Mouse (Mus musculus) limb, embryonic 15.5 days (tissue): Measurements from ENCODE around the gene Dnah1. TPM values are rescaled to one million over a fixed set of nuclear protein-coding genes. Genes with fewer than 3 reads are reported as not detected.
A peak's percentile ranks its signal among the peaks of the same experiment; 100 is the strongest.

Source experiments
- ATAC-seq: fragments of 200-750 bp; cut with Nextera tagmentation; 2 replicates; pipeline ENCODE4 v1.8.0; 2017; ENCODE audit warnings: low read depth, moderate TSS enrichment; ENCODE audit not compliant: insufficient number of reproducible peaks, low FRiP score, low TSS enrichment
- H3K27ac ChIP-seq: fragments of 300-500 bp; sonication (generic); 2 replicates; pipeline ENCODE4 v1.5.1; 2015; ENCODE audit warnings: moderate library complexity, mild to moderate bottlenecking, inconsistent platforms
- H3K27me3 ChIP-seq: fragments of 300-500 bp; sonication (generic); 2 replicates; pipeline ENCODE4 v1.6.1; 2015; ENCODE audit warnings: inconsistent platforms
- H3K36me3 ChIP-seq: fragments of 300-500 bp; sonication (generic); 2 replicates; pipeline ENCODE4 v1.6.1; 2015; ENCODE audit warnings: inconsistent platforms
- H3K4me1 ChIP-seq: fragments of 300-500 bp; sonication (generic); 2 replicates; pipeline ENCODE4 v1.6.1; 2015; ENCODE audit warnings: inconsistent platforms
- H3K4me2 ChIP-seq: fragments of 300-500 bp; sonication (generic); 2 replicates; pipeline ENCODE4 v1.6.1; 2015; ENCODE audit warnings: mild to moderate bottlenecking, inconsistent platforms
- H3K4me3 ChIP-seq: fragments of 300-500 bp; sonication (generic); 2 replicates; pipeline ENCODE4 v1.5.1; 2015; ENCODE audit warnings: mild to moderate bottlenecking, inconsistent platforms
- H3K9ac ChIP-seq: fragments of 300-500 bp; sonication (generic); 2 replicates; pipeline ENCODE4 v1.6.1; 2015; ENCODE audit warnings: inconsistent platforms
- H3K9me3 ChIP-seq: fragments of 300-500 bp; sonication (generic); 2 replicates; pipeline ENCODE4 v1.6.1; 2016; ENCODE audit warnings: inconsistent platforms
- WGBS: fragments of 180-500 bp; shearing (Covaris S2); methylation state at CpG from one replicate; pipeline ENCODE4 v1.1.7; 2015; 5-methylcytosine and 5-hydroxymethylcytosine counted together
- polyA plus RNA-seq: library from polyadenylated mRNA; unstranded; fragments of >200 nt; fragmentation: Nextera tagmentation; extraction: Ambion mirVana; gene quantifications from 2 replicates; pipeline ENCODE4 v1.2.1, GENCODE M21; 2015

Dnah1 gene
- polyA plus RNA-seq, 1 experiment from 2014 or later = 6.1 TPM

DNA sequence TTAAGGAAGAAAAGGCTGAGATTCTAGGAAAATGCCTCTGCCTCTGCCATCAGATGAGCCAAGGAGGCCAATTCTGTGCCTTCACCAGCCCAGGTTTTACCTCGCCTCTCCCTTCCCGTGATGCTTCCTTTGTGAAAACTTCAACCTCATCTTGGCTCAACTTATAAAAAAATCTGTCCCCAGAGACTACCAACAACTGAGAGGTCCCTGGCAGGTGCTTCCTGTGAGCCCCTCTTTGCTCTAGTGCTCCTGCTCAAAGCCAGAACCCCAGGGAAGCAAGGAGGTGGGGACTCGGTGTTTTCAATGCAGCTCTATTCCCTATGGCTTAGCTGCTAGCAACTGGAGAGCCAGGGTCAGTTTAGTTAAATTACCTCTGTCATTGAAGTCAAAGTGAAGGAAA is 10.5 kb downstream of the Dnah1 start:
- H3K9me3 ChIP-seq = no peaks in the 10 kb centered on the region
- no peaks in the 10 kb centered on the region for H3K36me3 ChIP-seq
- H3K4me1 ChIP-seq = no peaks in the 10 kb centered on the region
- H3K27me3 ChIP-seq = no peaks in the 10 kb centered on the region
- 51% methylated on average over 3 of the region's 3 CpGs for WGBS
- no peak overlapping the region for H3K9ac ChIP-seq
- no peak overlapping the region for H3K4me2 ChIP-seq
- ATAC-seq = no peak
- H3K4me3 ChIP-seq = no peak overlapping the region
- H3K27ac ChIP-seq = no peak overlapping the region

DNA sequence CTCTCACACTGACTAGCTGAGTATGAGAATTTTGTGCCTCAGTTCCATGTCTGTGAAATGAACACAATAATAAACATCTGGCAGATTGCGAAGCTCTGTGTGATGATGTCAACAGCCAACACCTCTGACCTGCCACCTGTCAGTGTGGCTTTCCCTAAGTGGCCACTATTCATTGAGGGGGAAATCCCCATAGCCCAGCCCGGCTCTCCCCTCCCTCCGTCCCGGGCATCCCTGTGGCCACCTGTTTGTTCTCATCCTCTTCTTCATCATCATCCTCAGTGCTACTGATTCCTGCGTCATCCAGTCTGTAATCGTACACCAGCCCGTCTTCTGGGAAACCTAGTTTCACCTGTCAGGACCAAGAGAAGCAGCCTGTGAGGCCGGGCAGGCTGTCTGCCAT is 38.0 kb downstream of the Dnah1 start:
- 75% methylated on average over 8 of the region's 8 CpGs for WGBS
- no peak for ATAC-seq
- H3K9me3 ChIP-seq = no peaks in the 10 kb centered on the region
- no peak overlapping the region for H3K9ac ChIP-seq
- no peaks in the 10 kb centered on the region for H3K36me3 ChIP-seq
- H3K4me3 ChIP-seq = no peak overlapping the region
- no peaks in the 10 kb centered on the region for H3K27me3 ChIP-seq
- H3K27ac ChIP-seq = no peak overlapping the region
- no peak overlapping the region for H3K4me2 ChIP-seq
- no peaks in the 10 kb centered on the region for H3K4me1 ChIP-seq

DNA sequence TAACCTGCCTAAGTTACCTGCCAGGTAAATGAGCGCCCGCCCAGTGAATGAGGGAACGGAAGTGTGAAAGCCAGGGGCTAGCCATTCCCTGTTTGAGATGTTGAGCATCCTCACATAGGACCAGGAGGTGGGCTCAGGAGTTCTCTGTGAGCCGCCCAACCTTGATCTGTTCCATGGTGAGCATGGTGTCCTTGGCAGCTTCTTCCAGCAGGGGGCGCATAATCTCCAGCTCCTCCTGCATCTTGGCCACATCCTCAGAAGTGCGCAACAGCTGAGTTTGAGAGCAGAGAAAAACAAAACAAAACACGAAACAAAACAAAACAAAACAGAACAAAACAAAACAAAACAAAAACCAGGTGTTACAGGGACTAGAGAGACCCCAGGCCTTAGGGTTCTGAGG is 51.5 kb downstream of the Dnah1 start:
- no peak overlapping the region for H3K4me2 ChIP-seq
- H3K4me3 ChIP-seq = no peak overlapping the region
- no peak for ATAC-seq
- 21% methylated on average over 7 of the region's 7 CpGs for WGBS
- H3K4me1 ChIP-seq = peaks cover 19% of the 10 kb centered on the region
- no peak overlapping the region for H3K27ac ChIP-seq
- H3K9ac ChIP-seq = no peak overlapping the region
- no peaks in the 10 kb centered on the region for H3K9me3 ChIP-seq
- no peaks in the 10 kb centered on the region for H3K27me3 ChIP-seq
- H3K36me3 ChIP-seq = no peaks in the 10 kb centered on the region

DNA sequence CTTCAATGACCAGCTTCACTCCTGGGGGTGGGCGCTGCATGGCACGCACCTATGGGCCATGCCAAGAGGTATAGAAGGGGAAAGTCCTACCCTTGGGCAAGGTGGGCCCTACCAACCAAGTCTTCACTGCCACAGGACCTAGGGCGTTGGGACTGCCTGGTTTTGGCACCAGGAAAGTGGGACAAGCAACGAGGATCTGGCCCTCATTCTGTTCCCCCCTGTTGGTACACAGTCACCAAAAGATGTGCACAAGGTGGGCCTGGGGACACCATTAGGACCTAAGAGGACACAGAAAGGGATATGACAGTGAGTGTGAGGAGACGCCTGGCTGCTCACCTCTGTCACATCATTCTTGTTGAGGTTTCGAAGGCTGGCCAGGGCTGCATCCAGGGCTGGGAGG is 52.6 kb downstream of the Dnah1 start:
- no peak for ATAC-seq
- Histone ChIP-seq H3K4me1 (peaks cover 19% of the 10 kb centered on the region), H3K4me2 (no peak overlapping the region), H3K9ac (no peak overlapping the region), H3K27ac (no peak overlapping the region), H3K9me3 (no peaks in the 10 kb centered on the region), H3K27me3 (no peaks in the 10 kb centered on the region), H3K36me3 (no peaks in the 10 kb centered on the region), H3K4me3 (no peak overlapping the region)
- 91% methylated on average over 6 of the region's 6 CpGs for WGBS

DNA sequence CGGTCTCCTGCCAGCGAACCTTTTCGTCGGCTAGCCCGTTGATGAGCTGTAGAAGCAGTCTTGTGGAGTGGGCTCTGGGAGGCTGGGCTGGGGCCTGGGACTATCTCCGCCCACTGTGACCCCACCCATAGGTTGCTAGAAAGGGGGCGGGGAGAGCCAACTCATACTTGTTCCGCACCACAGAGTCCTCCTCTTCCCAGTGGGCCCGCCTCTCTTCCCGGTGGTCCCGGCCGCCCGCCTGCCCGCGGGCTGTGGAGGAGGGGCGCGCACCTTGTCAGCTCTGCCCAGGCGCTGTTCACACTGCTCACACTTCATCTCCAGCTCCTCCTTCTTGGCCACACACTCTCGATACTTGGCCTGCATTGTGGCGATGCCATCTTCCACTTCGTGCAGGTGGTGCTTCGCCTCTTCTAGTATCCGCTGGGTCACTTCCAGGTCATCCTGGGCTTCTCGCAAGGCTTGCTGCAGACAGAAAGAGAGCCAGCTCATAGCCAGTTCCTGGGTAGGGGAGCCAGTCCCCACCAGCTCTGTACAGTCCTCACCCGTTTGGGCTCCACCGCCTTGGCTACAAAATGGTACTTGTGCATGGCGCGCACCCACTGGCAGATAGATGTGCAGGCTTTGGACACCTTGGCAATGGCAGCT is 54.1 kb downstream of the Dnah1 start:
- no peaks in the 10 kb centered on the region for H3K9me3 ChIP-seq
- H3K36me3 ChIP-seq = no peaks in the 10 kb centered on the region
- H3K4me1 ChIP-seq = peaks cover 19% of the 10 kb centered on the region
- H3K9ac ChIP-seq = peak overlapping the region; percentile 40; the same call in 1 of the 2 replicates
- H3K4me2 ChIP-seq = peak overlapping the region; percentile 63
- 16% methylated on average over 27 of the region's 28 CpGs for WGBS
- no peaks in the 10 kb centered on the region for H3K27me3 ChIP-seq
- H3K27ac ChIP-seq = peak overlapping the region; percentile 76
- H3K4me3 ChIP-seq = peak overlapping the region; percentile 38
- peak; percentile 81 for ATAC-seq

DNA sequence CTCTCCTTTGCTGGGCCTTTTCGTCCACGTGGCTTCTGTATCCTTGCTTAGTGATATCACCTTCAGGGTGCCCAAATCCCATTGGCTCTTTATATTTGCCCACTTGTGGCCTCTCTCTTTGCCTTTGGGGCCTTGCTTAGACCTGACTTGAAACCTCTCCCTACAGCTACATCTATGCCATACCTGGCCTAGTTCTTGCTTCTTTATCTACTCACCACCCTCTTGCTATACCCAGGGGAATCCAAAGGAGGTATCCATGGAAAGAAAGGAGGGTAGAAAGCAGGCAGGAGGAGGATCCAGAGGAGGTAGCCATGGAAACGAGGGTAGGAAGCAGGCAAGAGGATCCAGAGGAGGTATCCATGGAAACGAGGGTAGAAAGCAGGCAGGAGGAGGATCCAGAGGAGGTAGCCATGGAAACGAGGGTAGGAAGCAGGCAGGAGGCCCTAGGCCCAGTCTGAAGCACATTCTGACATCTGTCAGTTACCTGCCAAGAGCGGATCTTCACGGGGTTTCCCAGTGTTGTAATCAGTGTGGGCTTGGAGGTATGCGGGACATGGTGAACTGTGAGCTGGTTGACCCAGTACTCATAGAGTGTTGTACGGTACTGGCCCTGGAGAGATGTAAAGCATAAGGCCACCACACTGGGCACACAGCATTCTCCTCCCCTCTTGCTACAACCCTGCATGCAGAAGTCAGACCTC is 55.2 kb downstream of the Dnah1 start:
- peaks cover 19% of the 10 kb centered on the region for H3K4me1 ChIP-seq
- no peak overlapping the region for H3K27ac ChIP-seq
- H3K27me3 ChIP-seq = no peaks in the 10 kb centered on the region
- peak overlapping the region; percentile 40; the same call in 1 of the 2 replicates for H3K9ac ChIP-seq
- 72% methylated on average over 9 of the region's 9 CpGs for WGBS
- ATAC-seq = no peak
- no peaks in the 10 kb centered on the region for H3K9me3 ChIP-seq
- H3K4me2 ChIP-seq = peak overlapping the region; percentile 63
- H3K4me3 ChIP-seq = peak overlapping the region; percentile 38; the same call in 1 of the 2 replicates
- no peaks in the 10 kb centered on the region for H3K36me3 ChIP-seq

DNA sequence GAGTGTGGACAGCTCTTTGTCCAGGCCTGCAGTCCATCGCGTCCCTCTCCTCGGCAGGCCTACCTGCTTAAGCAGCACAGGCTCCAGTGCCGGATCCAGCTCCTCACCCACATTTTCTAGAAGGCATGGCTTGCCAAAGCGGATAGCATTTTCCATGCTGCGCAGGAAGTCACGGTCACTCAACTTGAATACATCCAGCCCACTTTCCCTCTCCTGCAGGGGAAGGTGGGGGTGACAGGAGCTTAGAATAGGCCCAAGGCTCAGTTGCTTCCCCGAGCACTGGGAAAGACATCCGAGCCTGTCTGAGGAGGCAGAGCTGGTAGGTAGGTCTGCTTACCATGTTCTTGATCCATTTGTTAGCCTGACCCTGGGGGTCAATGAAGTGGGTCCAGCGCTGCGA is 56.0 kb downstream of the Dnah1 start:
- 84% methylated on average over 11 of the region's 11 CpGs for WGBS
- Histone ChIP-seq H3K4me3 (no peak overlapping the region), H3K27ac (no peak overlapping the region)

DNA sequence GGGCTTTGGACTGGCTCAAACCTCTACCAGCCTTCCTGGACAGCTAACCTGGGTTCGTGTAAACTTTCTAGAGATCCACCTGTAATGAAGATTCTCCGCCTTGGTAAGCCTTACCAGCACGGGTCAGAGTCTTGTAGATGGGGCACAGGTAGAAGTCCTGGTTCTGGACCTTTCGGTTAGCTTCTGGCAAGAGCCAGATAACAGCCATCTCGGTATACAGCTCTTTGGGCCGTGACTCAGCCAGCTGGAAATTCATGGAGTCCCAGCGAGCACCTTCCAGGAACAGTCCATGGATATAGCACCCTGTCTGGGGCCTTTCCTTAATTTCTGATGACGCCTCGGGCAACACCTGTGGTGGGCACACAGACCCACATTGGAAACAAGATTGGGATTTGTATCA is 62.8 kb downstream of the Dnah1 start:
- Histone ChIP-seq H3K27ac (no peak overlapping the region), H3K36me3 (peaks cover 72% of the 10 kb centered on the region), H3K9ac (no peak overlapping the region), H3K4me1 (no peaks in the 10 kb centered on the region), H3K27me3 (no peaks in the 10 kb centered on the region), H3K4me2 (no peak overlapping the region), H3K4me3 (no peak overlapping the region), H3K9me3 (no peaks in the 10 kb centered on the region)
- 93% methylated on average over 9 of the region's 9 CpGs for WGBS
- no peak for ATAC-seq

More for the DNA sequence above, 56.0 kb downstream of the Dnah1 start:
- Histone ChIP-seq H3K9ac (no peak overlapping the region), H3K36me3 (0 out of 2 replicates have a peak, but pooled peaks cover 5% of the 10 kb centered on the region), H3K4me1 (peaks cover 19% of the 10 kb centered on the region), H3K27me3 (no peaks in the 10 kb centered on the region), H3K4me2 (no peak overlapping the region), H3K9me3 (no peaks in the 10 kb centered on the region)
- no peak for ATAC-seq

DNA sequence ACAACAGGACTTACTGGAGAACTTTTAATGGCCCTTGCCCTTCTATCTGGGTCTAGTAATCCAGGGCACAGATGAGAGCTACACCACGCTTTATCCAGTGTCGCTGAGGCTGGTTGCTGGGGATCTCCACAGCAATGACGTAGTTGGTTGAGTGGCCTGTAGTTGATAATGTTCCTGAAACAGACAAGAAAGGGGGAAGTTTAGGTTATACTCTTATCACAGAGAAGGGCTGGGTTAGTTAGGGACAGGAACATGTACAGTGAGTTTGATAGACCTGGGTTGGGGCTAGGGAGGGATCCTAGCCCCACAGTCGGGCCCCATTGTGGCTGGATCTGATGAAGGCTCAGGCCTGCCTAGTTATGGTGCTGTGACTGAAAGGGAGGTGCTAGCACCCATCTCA is 63.3 kb downstream of the Dnah1 start:
- 94% methylated on average over 4 of the region's 4 CpGs for WGBS
- no peaks in the 10 kb centered on the region for H3K4me1 ChIP-seq
- no peak overlapping the region for H3K9ac ChIP-seq
- no peak overlapping the region for H3K4me3 ChIP-seq
- H3K36me3 ChIP-seq = peaks cover 77% of the 10 kb centered on the region
- no peaks in the 10 kb centered on the region for H3K9me3 ChIP-seq
- ATAC-seq = no peak
- no peaks in the 10 kb centered on the region for H3K27me3 ChIP-seq
- H3K4me2 ChIP-seq = no peak overlapping the region
- no peak overlapping the region for H3K27ac ChIP-seq

DNA sequence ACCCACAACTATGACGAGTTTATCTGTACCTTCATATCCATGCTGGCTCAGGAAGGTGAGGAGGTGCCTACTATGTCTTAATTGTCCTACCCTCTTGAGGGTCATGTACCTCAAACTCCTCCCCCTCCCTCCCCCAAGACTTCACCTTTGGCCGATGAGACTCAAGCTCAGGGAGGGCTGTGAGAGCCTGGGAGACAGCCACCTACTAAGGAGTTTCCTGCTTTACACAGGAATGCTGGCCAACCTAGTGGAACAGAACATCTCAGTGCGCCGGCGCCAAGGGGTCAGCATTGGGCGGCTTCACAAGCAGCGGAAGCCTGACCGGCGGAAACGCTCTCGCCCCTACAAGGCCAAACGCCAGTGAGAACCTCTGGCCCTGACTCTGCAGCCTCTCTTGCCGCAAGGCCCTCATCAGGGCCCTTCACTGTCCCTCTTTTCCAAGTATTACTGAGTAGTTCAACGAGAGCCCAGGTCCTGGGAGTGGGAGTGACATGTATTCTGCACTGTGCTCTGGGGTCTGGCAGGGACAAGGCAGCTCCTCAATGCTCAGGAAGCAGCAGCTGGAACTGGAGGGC is 65.1 kb downstream of the Dnah1 start:
- 93% methylated on average over 14 of the region's 14 CpGs for WGBS
- Histone ChIP-seq H3K9me3 (no peaks in the 10 kb centered on the region), H3K4me3 (no peak overlapping the region), H3K4me1 (no peaks in the 10 kb centered on the region), H3K27me3 (no peaks in the 10 kb centered on the region), H3K27ac (no peak overlapping the region), H3K4me2 (no peak overlapping the region), H3K36me3 (peaks cover 95% of the 10 kb centered on the region), H3K9ac (no peak overlapping the region)
- ATAC-seq = 0 out of 2 replicates have a peak, but pooled peaks have one; percentile 11

DNA sequence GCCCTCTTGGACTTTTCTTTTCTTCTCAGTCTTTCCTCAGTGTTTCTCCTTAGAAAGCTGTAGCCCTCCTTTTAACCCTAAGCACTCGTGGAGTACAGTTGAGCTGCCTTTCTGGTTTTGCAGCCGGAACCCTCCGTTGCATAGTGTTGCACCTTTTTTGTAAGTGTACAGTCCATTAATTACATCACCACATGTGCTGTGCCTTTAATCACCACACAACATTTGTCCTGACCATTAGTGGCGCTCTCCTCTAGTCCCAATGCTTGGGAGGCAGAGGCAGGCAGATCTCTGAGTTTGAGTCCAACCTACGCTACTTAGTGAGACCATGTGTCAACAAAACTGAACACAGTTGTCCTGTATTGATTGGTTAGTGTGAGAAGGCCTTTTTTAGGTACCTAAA is 71.6 kb downstream of the Dnah1 start:
- peak overlapping the region; percentile 82 for H3K4me2 ChIP-seq
- H3K27ac ChIP-seq = no peak overlapping the region
- H3K4me3 ChIP-seq = peak overlapping the region; percentile 100
- 80% methylated on average over 5 of the region's 5 CpGs for WGBS
- H3K4me1 ChIP-seq = peaks cover 13% of the 10 kb centered on the region
- H3K9me3 ChIP-seq = no peaks in the 10 kb centered on the region
- H3K9ac ChIP-seq = peak overlapping the region; percentile 99
- no peaks in the 10 kb centered on the region for H3K27me3 ChIP-seq
- ATAC-seq = no peak
- peaks cover 44% of the 10 kb centered on the region for H3K36me3 ChIP-seq

DNA sequence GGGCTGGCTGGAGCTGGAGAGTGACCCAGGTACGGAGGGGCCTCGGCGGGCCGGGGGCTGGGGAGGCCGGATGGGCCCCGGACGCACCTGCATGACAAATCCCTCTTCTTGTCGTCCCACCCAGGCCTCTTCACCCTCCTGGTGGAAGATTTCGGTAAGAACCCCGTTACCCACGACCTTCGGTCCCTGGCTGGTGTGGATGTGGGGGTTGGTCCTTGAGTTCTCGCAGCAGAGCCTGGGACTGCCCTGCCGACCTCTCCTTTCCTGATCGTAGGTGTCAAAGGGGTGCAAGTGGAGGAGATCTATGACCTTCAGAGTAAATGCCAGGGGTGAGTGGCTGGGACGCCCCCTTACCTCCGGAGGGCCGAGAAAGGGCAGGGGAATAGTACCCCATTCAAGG is 72.1 kb downstream of the Dnah1 start:
- Histone ChIP-seq H3K27me3 (no peaks in the 10 kb centered on the region), H3K4me3 (peak overlapping the region; percentile 100), H3K4me1 (peaks cover 13% of the 10 kb centered on the region), H3K9me3 (no peaks in the 10 kb centered on the region), H3K4me2 (peak overlapping the region; percentile 82), H3K27ac (peak overlapping the region; percentile 96), H3K36me3 (peaks cover 39% of the 10 kb centered on the region), H3K9ac (peak overlapping the region; percentile 99)
- WGBS = 4% methylated on average over 18 of the region's 18 CpGs
- ATAC-seq = no peak; the same call in 1 of the 2 replicates
